Mouse (Mus musculus) midbrain, embryonic 11.5 days (tissue): Measurements from ENCODE around the gene Trim38. TPM values are rescaled to one million over a fixed set of nuclear protein-coding genes. Genes with fewer than 3 reads are reported as not detected.

Experiments
- ATAC-seq: fragments of 200-750 bp; cut with Nextera tagmentation; 2 replicates; pipeline ENCODE4 v1.8.0; 2017; ENCODE audit warnings: moderate TSS enrichment, moderate library complexity; ENCODE audit not compliant: low FRiP score
- DNase-seq: peaks from one replicate; pipeline ENCODE4 v3.0.0; 2015; ENCODE audit warnings: low spot score; ENCODE audit errors: missing footprints
- H3K27ac ChIP-seq: fragments of 300-500 bp; sonication (generic); 2 replicates; pipeline ENCODE4 v1.5.1; 2014; ENCODE audit warnings: low read depth, low read length
- H3K27me3 ChIP-seq: fragments of 300-500 bp; sonication (generic); 2 replicates; pipeline ENCODE4 v1.6.1; 2014; ENCODE audit warnings: mild to moderate bottlenecking, low read length, moderate library complexity, mixed read lengths; ENCODE audit not compliant: control insufficient read depth, insufficient read depth
- H3K36me3 ChIP-seq: fragments of 300-500 bp; sonication (generic); 2 replicates; pipeline ENCODE4 v1.6.1; 2014; ENCODE audit warnings: mild to moderate bottlenecking, low read length, moderate library complexity, mixed read lengths; ENCODE audit not compliant: control insufficient read depth, insufficient read depth
- H3K4me1 ChIP-seq: fragments of 300-500 bp; sonication (generic); 2 replicates; pipeline ENCODE4 v1.6.1; 2014; ENCODE audit warnings: low read length; ENCODE audit not compliant: control insufficient read depth, insufficient read depth
- H3K4me2 ChIP-seq: fragments of 300-500 bp; sonication (generic); 2 replicates; pipeline ENCODE4 v1.6.1; 2014; ENCODE audit warnings: mild to moderate bottlenecking, moderate library complexity
- H3K4me3 ChIP-seq: fragments of 300-500 bp; sonication (generic); 2 replicates; pipeline ENCODE4 v1.5.1; 2014; ENCODE audit warnings: low read depth, low read length
- H3K9ac ChIP-seq: fragments of 300-500 bp; sonication (generic); 2 replicates; pipeline ENCODE4 v1.6.1; 2014; ENCODE audit warnings: low read length
- H3K9me3 ChIP-seq: fragments of 300-500 bp; sonication (generic); 2 replicates; pipeline ENCODE4 v1.6.1; 2016; ENCODE audit warnings: low read length; ENCODE audit not compliant: control insufficient read depth
- WGBS: fragments of 180-500 bp; shearing (Covaris S2); extraction: QIAGEN DNeasy Blood & Tissue Kit; methylation state at CpG from one replicate; pipeline ENCODE4 v1.1.7; 2014; 5-methylcytosine and 5-hydroxymethylcytosine counted together
- polyA plus RNA-seq: library from polyadenylated mRNA; unstranded; fragments of >200 nt; fragmentation: Nextera tagmentation; extraction: Ambion mirVana; gene quantifications from 2 replicates; pipeline ENCODE4 v1.2.1, GENCODE M21; 2014

Trim38 gene
- polyA plus RNA-seq, 1 experiment from 2014 or later = not detected

DNA sequence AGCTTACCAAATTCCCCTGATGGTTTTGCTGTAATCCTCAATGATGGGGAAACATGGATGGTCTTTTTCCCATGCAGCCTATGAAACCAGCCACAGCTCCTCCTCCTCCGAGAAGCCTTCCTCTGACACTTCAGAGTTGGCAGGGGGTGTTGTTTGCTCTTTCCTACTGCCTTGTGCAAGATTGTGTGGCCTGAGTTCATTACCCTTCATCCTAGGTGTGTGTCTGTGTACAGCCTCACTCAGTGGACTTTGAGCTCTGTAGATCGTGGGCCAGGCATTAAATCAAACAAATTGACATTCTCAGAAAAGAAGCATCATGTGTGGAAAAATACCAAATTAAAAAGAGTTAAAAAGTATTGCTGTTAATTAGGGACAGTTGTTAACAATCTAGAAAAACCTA is 34.8 kb downstream of the Trim38 start:
- ATAC-seq (no peak), DNase-seq (no peak)
- Histone ChIP-seq H3K27me3 (no peaks in the 10 kb centered on the region), H3K9ac (no peak overlapping the region), H3K36me3 (no peaks in the 10 kb centered on the region), H3K4me3 (no peak overlapping the region), H3K4me1 (no peaks in the 10 kb centered on the region), H3K9me3 (no peaks in the 10 kb centered on the region), H3K27ac (no peak overlapping the region), H3K4me2 (no peak overlapping the region)
- WGBS = 86% methylated on average over 2 of the region's 2 CpGs

- no peak for DNase-seq
- Histone ChIP-seq H3K27ac (no peak within 1 kb of the TSS), H3K4me3 (no peak within 1 kb of the TSS), H3K9me3 (no peaks in the 10 kb centered on the region), H3K4me2 (no peak within 1 kb of the TSS), H3K36me3 (no peaks in the 10 kb centered on the region), H3K9ac (no peak within 1 kb of the TSS), H3K27me3 (no peaks in the 10 kb centered on the region), H3K4me1 (no peaks in the 10 kb centered on the region)
- ATAC-seq = no peak
- 91% methylated on average over 15 of the region's 15 CpGs for WGBS
Measured at GRCm38 (mm10) chr13:23806422-23807052, 36.8 kb downstream of the Trim38 start, which contains the start of gene Slc17a2. Gene Slc17a2, plus strand, starts transcription at chr13:23806993.

DNA sequence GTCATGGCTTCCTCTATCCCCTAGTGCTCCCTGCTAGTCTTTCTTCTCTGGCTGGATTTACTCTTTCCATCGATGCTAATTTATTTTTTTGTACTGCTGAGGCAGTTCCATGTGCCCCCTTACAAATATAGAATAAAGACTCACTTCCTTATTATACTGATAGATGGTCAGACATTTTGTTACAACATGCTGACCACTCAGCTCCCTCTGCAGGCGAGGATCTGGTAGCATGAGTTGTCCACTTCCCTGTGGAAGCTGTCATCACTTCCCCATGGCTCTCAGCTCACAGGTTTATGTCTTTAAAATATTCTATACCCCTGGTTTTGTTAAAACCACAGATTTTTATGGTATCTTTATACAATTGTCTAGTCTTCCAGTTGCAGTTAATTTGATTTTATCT is 46.4 kb downstream of the Trim38 start:
- H3K9me3 ChIP-seq = no peaks in the 10 kb centered on the region
- 81% methylated on average over 2 of the region's 2 CpGs for WGBS
- DNase-seq (no peak), ATAC-seq (no peak)
- no peak overlapping the region for H3K27ac ChIP-seq
- no peaks in the 10 kb centered on the region for H3K4me1 ChIP-seq
- H3K9ac ChIP-seq = no peak overlapping the region
- no peaks in the 10 kb centered on the region for H3K27me3 ChIP-seq
- H3K4me2 ChIP-seq = no peak overlapping the region
- no peak overlapping the region for H3K4me3 ChIP-seq
- H3K36me3 ChIP-seq = no peaks in the 10 kb centered on the region

- Histone ChIP-seq H3K4me2 (no peak overlapping the region), H3K27me3 (no peaks in the 10 kb centered on the region), H3K36me3 (no peaks in the 10 kb centered on the region), H3K27ac (no peak overlapping the region), H3K4me3 (no peak overlapping the region), H3K4me1 (no peaks in the 10 kb centered on the region), H3K9ac (no peak overlapping the region), H3K9me3 (no peaks in the 10 kb centered on the region)
- no peak for ATAC-seq
- DNase-seq = no peak
- WGBS = 78% methylated on average over 4 of the region's 4 CpGs
Measured at GRCm38 (mm10) chr13:23820179-23820940, 50.6 kb downstream of the Trim38 start.

- no peaks in the 10 kb centered on the region for H3K36me3 ChIP-seq
- no peak overlapping the region for H3K4me3 ChIP-seq
- H3K27me3 ChIP-seq = no peaks in the 10 kb centered on the region
- no peaks in the 10 kb centered on the region for H3K9me3 ChIP-seq
- ATAC-seq = no peak
- H3K4me2 ChIP-seq = no peak overlapping the region
- no peak for DNase-seq
- no peaks in the 10 kb centered on the region for H3K4me1 ChIP-seq
- no peak overlapping the region for H3K27ac ChIP-seq
- 93% methylated on average over 3 of the region's 3 CpGs for WGBS
- H3K9ac ChIP-seq = no peak overlapping the region
Measured at GRCm38 (mm10) chr13:23822213-23822612, 52.5 kb downstream of the Trim38 start.

DNA sequence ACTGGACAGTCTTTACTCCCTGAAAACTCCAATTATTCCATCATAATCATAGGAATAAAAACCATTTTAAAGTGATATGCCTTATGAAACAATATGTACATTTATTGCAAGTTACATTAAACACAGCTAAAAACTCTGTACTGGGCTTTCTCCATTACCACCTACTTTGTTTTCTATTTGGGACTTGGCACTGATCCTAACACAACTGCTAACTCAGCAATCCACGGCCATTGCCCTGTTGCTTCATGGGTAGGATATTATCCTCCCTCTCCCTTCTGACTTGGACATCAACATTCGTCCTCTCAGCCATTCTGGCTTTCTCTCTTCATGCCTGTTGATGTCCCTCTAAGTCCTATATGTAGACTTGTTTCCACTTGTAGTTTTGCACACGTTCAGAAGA is 56.9 kb downstream of the Trim38 start:
- 73% methylated on average over 3 of the region's 3 CpGs for WGBS
- Histone ChIP-seq H3K9me3 (no peaks in the 10 kb centered on the region), H3K27ac (no peak overlapping the region), H3K36me3 (no peaks in the 10 kb centered on the region), H3K4me2 (no peak overlapping the region), H3K27me3 (no peaks in the 10 kb centered on the region), H3K4me1 (no peaks in the 10 kb centered on the region), H3K4me3 (no peak overlapping the region), H3K9ac (no peak overlapping the region)
- DNase-seq (no peak), ATAC-seq (no peak)

DNA sequence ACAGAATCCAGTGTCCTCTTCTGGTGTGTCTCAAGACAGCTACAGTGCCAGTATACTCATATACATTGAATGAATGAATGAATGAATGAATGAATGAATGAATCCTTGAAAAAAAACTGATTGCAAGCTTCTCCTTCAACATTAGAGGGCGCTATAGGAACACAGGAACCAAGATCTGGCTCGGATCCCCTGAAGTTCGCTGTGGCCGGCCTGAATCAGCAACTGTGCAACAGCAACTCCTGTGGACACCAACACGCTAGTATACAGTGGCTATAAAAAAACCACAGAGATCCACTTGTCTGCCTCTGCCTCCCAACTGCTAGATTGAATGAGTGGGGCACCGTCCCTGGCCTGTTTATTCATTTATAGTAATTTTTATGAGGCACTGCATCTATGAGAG is 63.3 kb downstream of the Trim38 start:
- no peak overlapping the region for H3K27ac ChIP-seq
- no peaks in the 10 kb centered on the region for H3K9me3 ChIP-seq
- no peak overlapping the region for H3K4me3 ChIP-seq
- DNase-seq (peak; percentile 88), ATAC-seq (no peak)
- H3K36me3 ChIP-seq = no peaks in the 10 kb centered on the region
- H3K4me2 ChIP-seq = no peak overlapping the region
- WGBS = 21% methylated on average over 6 of the region's 6 CpGs
- no peak overlapping the region for H3K9ac ChIP-seq
- H3K27me3 ChIP-seq = no peaks in the 10 kb centered on the region
- no peaks in the 10 kb centered on the region for H3K4me1 ChIP-seq

DNA sequence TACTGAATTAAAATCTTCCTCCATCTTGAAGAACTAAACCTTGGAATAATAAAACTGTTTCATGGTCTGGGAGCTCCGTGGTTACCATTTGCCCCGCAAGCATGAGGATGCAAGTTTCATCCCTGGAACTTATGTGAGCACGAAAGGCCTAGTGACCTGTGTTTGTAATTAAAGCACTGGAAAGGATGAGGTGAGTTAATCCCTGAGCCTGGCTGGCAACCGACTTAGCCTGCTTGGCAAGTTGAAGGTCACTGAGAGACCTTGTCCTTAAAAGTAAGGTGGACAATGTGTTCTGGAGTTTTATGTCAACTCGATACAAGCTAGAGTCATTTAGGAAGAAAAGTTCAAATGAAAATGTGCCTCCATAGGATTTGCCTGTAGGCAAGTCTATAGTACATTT is 65.1 kb downstream of the Trim38 start:
- H3K27ac ChIP-seq = no peak overlapping the region
- no peaks in the 10 kb centered on the region for H3K36me3 ChIP-seq
- no peak overlapping the region for H3K9ac ChIP-seq
- no peak overlapping the region for H3K4me2 ChIP-seq
- no peaks in the 10 kb centered on the region for H3K27me3 ChIP-seq
- H3K9me3 ChIP-seq = no peaks in the 10 kb centered on the region
- no peaks in the 10 kb centered on the region for H3K4me1 ChIP-seq
- DNase-seq (no peak), ATAC-seq (no peak)
- 85% methylated on average over 5 of the region's 5 CpGs for WGBS
- H3K4me3 ChIP-seq = no peak overlapping the region

- DNase-seq = no peak
- Histone ChIP-seq H3K9ac (no peak overlapping the region), H3K36me3 (no peaks in the 10 kb centered on the region), H3K4me3 (no peak overlapping the region), H3K27ac (no peak overlapping the region), H3K4me2 (no peak overlapping the region), H3K9me3 (no peaks in the 10 kb centered on the region), H3K4me1 (no peaks in the 10 kb centered on the region), H3K27me3 (no peaks in the 10 kb centered on the region)
- no peak for ATAC-seq
- 95% methylated on average over 5 of the region's 5 CpGs for WGBS
Measured at GRCm38 (mm10) chr13:23836630-23837029, 66.9 kb downstream of the Trim38 start.
